Mouse (Mus musculus): ENCODE measurements around the gene Rbbp6. TPM values are rescaled to one million over a fixed set of nuclear protein-coding genes. Genes with fewer than 3 reads are reported as not detected.

Gene Rbbp6
- total RNA-seq, 1 experiment = 39.8 TPM

DNA sequence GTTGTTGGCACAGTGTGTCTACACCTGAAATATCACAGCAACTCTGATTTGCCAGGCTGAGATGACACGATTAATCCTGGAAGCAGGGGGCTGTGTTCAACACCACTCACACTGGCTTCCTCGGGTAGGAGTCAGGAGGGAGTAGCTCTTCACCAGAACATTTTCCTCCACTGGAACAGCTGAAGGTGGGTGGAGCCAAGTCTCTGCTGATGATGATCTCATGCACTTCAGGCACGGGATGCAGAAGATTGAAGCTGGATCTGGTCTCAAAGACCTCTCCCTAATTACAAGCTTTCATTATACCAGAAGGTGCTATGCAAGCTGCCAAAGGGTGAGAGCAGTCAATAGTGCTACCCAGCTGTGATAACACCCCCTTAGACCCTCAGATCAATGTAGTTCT lies 35.0 kb upstream of the Rbbp6 start:
- H3K4me3 ChIP-seq (ENCODE audit: insufficient read depth in 1 of 2, low read depth in 1 of 2, low read length in 2 of 2, poor library complexity in 1 of 2, severe bottlenecking in 1 of 2) = no peak overlapping the region
- H3K27ac ChIP-seq (ENCODE audit: insufficient read depth, low read depth, low read length, poor library complexity, severe bottlenecking) = no peak overlapping the region
- no peak for DNase-seq (ENCODE audit: low read depth, low spot score)
- no peaks in the 10 kb centered on the region for H3K9me3 ChIP-seq (ENCODE audit: control insufficient read depth, insufficient read depth, low read depth, low read length)
- H3K36me3 ChIP-seq (ENCODE audit: control insufficient read depth, insufficient read depth, low read length, poor library complexity, severe bottlenecking) = no peaks in the 10 kb centered on the region
- no peak for TF ChIP-seq CHD2 (IDR thresholded peaks at IDR 0.05; ENCODE audit: low read depth, low read length)
- no peak for TF ChIP-seq ZNF384 (IDR thresholded peaks at IDR 0.05; ENCODE audit: low read depth, low read length)
- TF ChIP-seq MAFK (IDR thresholded peaks at IDR 0.05; ENCODE audit: insufficient read depth, low read depth, low read length) = no peak
- no peak for TF ChIP-seq ZC3H11A (IDR thresholded peaks at IDR 0.05; ENCODE audit: borderline replicate concordance, low read depth, low read length)
- TF ChIP-seq HCFC1 (IDR thresholded peaks at IDR 0.05; ENCODE audit: borderline replicate concordance, insufficient read depth, low read length) = no peak
- H3K9ac ChIP-seq (ENCODE audit: insufficient read depth, low read depth, low read length, poor library complexity, severe bottlenecking) = no peak overlapping the region
- in situ Hi-C loops (cut with MboI; ENCODE audit: low sequenced_read_pairs in 2 of 2, unreplicated experiment in 2 of 2) = no loop called here
- no peaks in the 10 kb centered on the region for H3K4me1 ChIP-seq (ENCODE audit: control insufficient read depth in 2 of 2, insufficient read depth in 2 of 2, low read length in 2 of 2, poor library complexity in 1 of 2)

GRCm38 (mm10) chr7:122932171-122932570 lies 33.3 kb upstream of the Rbbp6 start:
- no peak for DNase-seq (ENCODE audit: low read depth, low spot score)
- in situ Hi-C loops (cut with MboI; ENCODE audit: low sequenced_read_pairs in 2 of 2, unreplicated experiment in 2 of 2) = no loop called here
- Histone ChIP-seq H3K4me3 (ENCODE audit: insufficient read depth in 1 of 2, low read depth in 1 of 2, low read length in 2 of 2, poor library complexity in 1 of 2, severe bottlenecking in 1 of 2) (no peak overlapping the region), H3K9ac (ENCODE audit: insufficient read depth, low read depth, low read length, poor library complexity, severe bottlenecking) (no peak overlapping the region), H3K27ac (ENCODE audit: insufficient read depth, low read depth, low read length, poor library complexity, severe bottlenecking) (no peak overlapping the region), H3K4me1 (ENCODE audit: control insufficient read depth in 2 of 2, insufficient read depth in 2 of 2, low read length in 2 of 2, poor library complexity in 1 of 2) (no peaks in the 10 kb centered on the region), H3K36me3 (ENCODE audit: control insufficient read depth, insufficient read depth, low read length, poor library complexity, severe bottlenecking) (no peaks in the 10 kb centered on the region), H3K9me3 (ENCODE audit: control insufficient read depth, insufficient read depth, low read depth, low read length) (no peaks in the 10 kb centered on the region)
- TF ChIP-seq HCFC1 (IDR thresholded peaks at IDR 0.05; ENCODE audit: borderline replicate concordance, insufficient read depth, low read length) (no peak), ZC3H11A (IDR thresholded peaks at IDR 0.05; ENCODE audit: borderline replicate concordance, low read depth, low read length) (no peak), CHD2 (IDR thresholded peaks at IDR 0.05; ENCODE audit: low read depth, low read length) (no peak), ZNF384 (IDR thresholded peaks at IDR 0.05; ENCODE audit: low read depth, low read length) (no peak), MAFK (IDR thresholded peaks at IDR 0.05; ENCODE audit: insufficient read depth, low read depth, low read length) (no peak)

- Histone ChIP-seq H3K4me3 (ENCODE audit: insufficient read depth in 1 of 2, low read depth in 1 of 2, low read length in 2 of 2, poor library complexity in 1 of 2, severe bottlenecking in 1 of 2) (no peak overlapping the region), H3K4me1 (ENCODE audit: control insufficient read depth in 2 of 2, insufficient read depth in 2 of 2, low read length in 2 of 2, poor library complexity in 1 of 2) (peaks cover 0 to 4% of the 10 kb centered on the region in 2 experiments; a peak in 2 of 4 replicates), H3K9ac (ENCODE audit: insufficient read depth, low read depth, low read length, poor library complexity, severe bottlenecking) (no peak overlapping the region), H3K9me3 (ENCODE audit: control insufficient read depth, insufficient read depth, low read depth, low read length) (no peaks in the 10 kb centered on the region), H3K27ac (ENCODE audit: insufficient read depth, low read depth, low read length, poor library complexity, severe bottlenecking) (no peak overlapping the region), H3K36me3 (ENCODE audit: control insufficient read depth, insufficient read depth, low read length, poor library complexity, severe bottlenecking) (no peaks in the 10 kb centered on the region)
- DNase-seq (ENCODE audit: low read depth, low spot score) = no peak
- no peak for TF ChIP-seq MAFK (IDR thresholded peaks at IDR 0.05; ENCODE audit: insufficient read depth, low read depth, low read length)
- peak; percentile 73; the same call in 1 of the 2 replicates for TF ChIP-seq ZNF384 (IDR thresholded peaks at IDR 0.05; ENCODE audit: low read depth, low read length)
- in situ Hi-C loops (cut with MboI; ENCODE audit: low sequenced_read_pairs in 2 of 2, unreplicated experiment in 2 of 2) = no loop called here
Measured at GRCm38 (mm10) chr7:122936626-122937025, 28.9 kb upstream of the Rbbp6 start.

- Histone ChIP-seq H3K4me3 (ENCODE audit: insufficient read depth in 1 of 2, low read depth in 1 of 2, low read length in 2 of 2, poor library complexity in 1 of 2, severe bottlenecking in 1 of 2) (no peak overlapping the region), H3K27ac (ENCODE audit: insufficient read depth, low read depth, low read length, poor library complexity, severe bottlenecking) (no peak overlapping the region), H3K9ac (ENCODE audit: insufficient read depth, low read depth, low read length, poor library complexity, severe bottlenecking) (no peak overlapping the region), H3K9me3 (ENCODE audit: control insufficient read depth, insufficient read depth, low read depth, low read length) (no peaks in the 10 kb centered on the region), H3K36me3 (ENCODE audit: control insufficient read depth, insufficient read depth, low read length, poor library complexity, severe bottlenecking) (no peaks in the 10 kb centered on the region), H3K4me1 (ENCODE audit: control insufficient read depth in 2 of 2, insufficient read depth in 2 of 2, low read length in 2 of 2, poor library complexity in 1 of 2) (peaks cover 0 to 4% of the 10 kb centered on the region in 2 experiments; a peak in 2 of 4 replicates)
- TF ChIP-seq HCFC1 (IDR thresholded peaks at IDR 0.05; ENCODE audit: borderline replicate concordance, insufficient read depth, low read length) (no peak), CHD2 (IDR thresholded peaks at IDR 0.05; ENCODE audit: low read depth, low read length) (no peak), ZC3H11A (IDR thresholded peaks at IDR 0.05; ENCODE audit: borderline replicate concordance, low read depth, low read length) (no peak), MAFK (IDR thresholded peaks at IDR 0.05; ENCODE audit: insufficient read depth, low read depth, low read length) (no peak), ZNF384 (IDR thresholded peaks at IDR 0.05; ENCODE audit: low read depth, low read length) (no peak)
- no peak for DNase-seq (ENCODE audit: low read depth, low spot score)
- in situ Hi-C loops (cut with MboI; ENCODE audit: low sequenced_read_pairs in 2 of 2, unreplicated experiment in 2 of 2) = no loop called here
Measured at GRCm38 (mm10) chr7:122938197-122938596, 27.3 kb upstream of the Rbbp6 start.

DNA sequence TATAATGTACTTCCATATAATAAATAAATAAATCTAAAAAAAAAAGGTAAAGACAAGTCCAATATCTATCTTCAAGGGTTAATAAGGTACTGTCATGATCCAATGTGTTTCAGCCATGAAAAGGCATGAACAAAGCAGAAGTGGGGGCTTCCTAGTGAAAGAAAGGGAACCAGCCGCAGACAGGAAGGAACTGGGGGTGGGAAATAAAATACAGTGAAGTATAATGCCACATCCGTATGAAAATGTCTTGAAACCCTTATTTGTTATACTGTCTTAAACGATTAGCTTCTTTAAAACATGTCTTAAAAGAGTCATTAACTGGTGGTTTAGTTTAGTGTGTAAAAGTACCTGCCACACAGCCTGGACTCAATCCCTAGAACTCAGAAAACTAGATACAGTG lies 26.3 kb upstream of the Rbbp6 start:
- no peaks in the 10 kb centered on the region for H3K9me3 ChIP-seq (ENCODE audit: control insufficient read depth, insufficient read depth, low read depth, low read length)
- in situ Hi-C loops (cut with MboI; ENCODE audit: low sequenced_read_pairs in 2 of 2, unreplicated experiment in 2 of 2) = no loop called here
- no peak overlapping the region for H3K27ac ChIP-seq (ENCODE audit: insufficient read depth, low read depth, low read length, poor library complexity, severe bottlenecking)
- DNase-seq (ENCODE audit: low read depth, low spot score) = no peak
- no peak overlapping the region for H3K4me3 ChIP-seq (ENCODE audit: insufficient read depth in 1 of 2, low read depth in 1 of 2, low read length in 2 of 2, poor library complexity in 1 of 2, severe bottlenecking in 1 of 2)
- H3K4me1 ChIP-seq (ENCODE audit: control insufficient read depth in 2 of 2, insufficient read depth in 2 of 2, low read length in 2 of 2, poor library complexity in 1 of 2) = peaks cover 0 to 4% of the 10 kb centered on the region in 2 experiments; a peak in 2 of 4 replicates
- no peaks in the 10 kb centered on the region for H3K36me3 ChIP-seq (ENCODE audit: control insufficient read depth, insufficient read depth, low read length, poor library complexity, severe bottlenecking)
- no peak overlapping the region for H3K9ac ChIP-seq (ENCODE audit: insufficient read depth, low read depth, low read length, poor library complexity, severe bottlenecking)
- TF ChIP-seq ZC3H11A (IDR thresholded peaks at IDR 0.05; ENCODE audit: borderline replicate concordance, low read depth, low read length) = no peak
- no peak for TF ChIP-seq ZNF384 (IDR thresholded peaks at IDR 0.05; ENCODE audit: low read depth, low read length)
- no peak for TF ChIP-seq HCFC1 (IDR thresholded peaks at IDR 0.05; ENCODE audit: borderline replicate concordance, insufficient read depth, low read length)
- TF ChIP-seq MAFK (IDR thresholded peaks at IDR 0.05; ENCODE audit: insufficient read depth, low read depth, low read length) = no peak
- no peak for TF ChIP-seq CHD2 (IDR thresholded peaks at IDR 0.05; ENCODE audit: low read depth, low read length)

Measured in ES-E14 (cell line).